In the genomic region with DNA sequence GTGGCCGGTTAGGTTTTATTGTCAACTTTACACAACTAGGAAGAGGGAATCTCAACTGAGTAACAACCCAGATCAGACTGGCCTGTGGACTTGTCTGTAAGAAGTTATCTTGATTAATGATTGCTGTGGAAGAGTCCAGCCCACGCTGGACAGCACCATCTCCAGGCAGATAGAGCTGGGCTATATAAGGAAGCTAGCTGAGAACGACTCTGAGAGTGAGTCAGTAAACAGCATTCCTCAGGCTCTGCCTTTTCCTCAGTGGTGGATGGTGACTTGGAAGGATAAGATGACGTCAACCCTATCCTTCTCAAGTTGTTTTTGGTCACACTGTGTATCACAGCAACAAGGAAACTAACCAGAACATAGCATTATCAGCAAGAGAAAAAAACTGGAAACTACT, we compare ENCODE assay signal across 27 mouse cellular contexts. TPM values are rescaled to one million over a fixed set of nuclear protein-coding genes. Genes with fewer than 3 reads are reported as not detected.
DNase-seq lines count a peak whose midpoint lies in the region; ATAC-seq and TF ChIP-seq lines count a peak whose summit lies in the region.
"Had no signal": no experiment of that assay in that cellular context is flagged by ENCODE, and none has a peak within 500 bp of the region (broad histone marks: within the 10 kb centered on the region; RNA-seq: fewer than 3 reads in every experiment).

No protein-coding gene starts in this region.

- ATAC-seq in heart, postnatal 0 days (ENCODE audit: insufficient read depth, low read depth) = no peak
- peak; percentile 83 for ATAC-seq in kidney, postnatal 0 days (replicated peaks; ENCODE audit: low FRiP score, low read depth)
- peak; percentile 77 for ATAC-seq in intestine, postnatal 0 days
- ATAC-seq: CD4-positive, CD25-positive, alpha-beta regulatory T cell, adult 4 months; forebrain, embryonic 14.5 days; hindbrain, embryonic 16.5 days had no signal

- no peak overlapping the region for H3K4me3 ChIP-seq in heart, postnatal 0 days (ENCODE audit: low read depth, low read length)
- no peak overlapping the region for H3K4me3 ChIP-seq in kidney, postnatal 0 days (replicated peaks; ENCODE audit: low read depth, low read length)
- H3K4me3 ChIP-seq in intestine, postnatal 0 days (ENCODE audit: low read depth, low read length) = no peak overlapping the region
- H3K4me3 ChIP-seq: gastrocnemius, adult 2 months; lung, embryonic 15.5 days; megakaryocyte, embryonic 14.5 days; midbrain, embryonic 12.5 days had no signal

- no peaks in the 10 kb centered on the region for H3K36me3 ChIP-seq in heart, postnatal 0 days (replicated peaks; ENCODE audit: control insufficient read depth, insufficient read depth, low read length)
- H3K36me3 ChIP-seq in kidney, postnatal 0 days (ENCODE audit: insufficient read depth, low read length) = no peaks in the 10 kb centered on the region
- H3K36me3 ChIP-seq in intestine, postnatal 0 days (ENCODE audit: control insufficient read depth, insufficient read depth) = no peaks in the 10 kb centered on the region
- H3K36me3 ChIP-seq: lung, embryonic 15.5 days; midbrain, embryonic 12.5 days had no signal

- TF ChIP-seq EP300 in heart, postnatal 0 days (IDR thresholded peaks at IDR 0.05; ENCODE audit: low read depth) = no peak

- no peak overlapping the region for H3K27ac ChIP-seq in heart, postnatal 0 days (ENCODE audit: low read depth)
- no peak overlapping the region for H3K27ac ChIP-seq in kidney, postnatal 0 days
- H3K27ac ChIP-seq in intestine, postnatal 0 days (ENCODE audit: low read depth, low read length) = no peak overlapping the region
- H3K27ac ChIP-seq: gastrocnemius, adult 2 months; liver, embryonic 14.5 days; lung, embryonic 15.5 days; midbrain, embryonic 12.5 days had no signal

- no peaks in the 10 kb centered on the region for H3K27me3 ChIP-seq in heart, postnatal 0 days (ENCODE audit: control insufficient read depth, insufficient read depth, low read length)
- H3K27me3 ChIP-seq in kidney, postnatal 0 days (ENCODE audit: insufficient read depth, low read length) = no peaks in the 10 kb centered on the region
- peaks cover 3% of the 10 kb centered on the region; the same call in 1 of the 2 replicates for H3K27me3 ChIP-seq in intestine, postnatal 0 days (replicated peaks; ENCODE audit: control insufficient read depth, insufficient read depth, low read length)
- H3K27me3 ChIP-seq: lung, embryonic 15.5 days; midbrain, embryonic 12.5 days had no signal

- H3K4me1 ChIP-seq in heart, postnatal 0 days (ENCODE audit: control insufficient read depth, insufficient read depth) = peaks cover 11% of the 10 kb centered on the region; the same call in 1 of the 2 replicates
- H3K4me1 ChIP-seq in kidney, postnatal 0 days (replicated peaks; ENCODE audit: insufficient read depth, low read length) = no peaks in the 10 kb centered on the region
- H3K4me1 ChIP-seq in intestine, postnatal 0 days (replicated peaks; ENCODE audit: control insufficient read depth, insufficient read depth, low read length) = no peaks in the 10 kb centered on the region
- H3K4me1 ChIP-seq: midbrain, embryonic 12.5 days had no signal

- no peak for TF ChIP-seq CTCF in heart, postnatal 0 days (IDR thresholded peaks at IDR 0.05; ENCODE audit: low read depth)
- TF ChIP-seq CTCF in kidney, postnatal 0 days (IDR thresholded peaks at IDR 0.05; ENCODE audit: low read depth) = no peak
- TF ChIP-seq CTCF in intestine, postnatal 0 days (IDR thresholded peaks at IDR 0.05; ENCODE audit: low read depth) = no peak

- WGBS in heart, postnatal 0 days = 32% methylated on average over 4 of the region's 4 CpGs
- 39% methylated on average over 4 of the region's 4 CpGs for WGBS in kidney, postnatal 0 days
- 30% methylated on average over 4 of the region's 4 CpGs for WGBS in intestine, postnatal 0 days

- no peak overlapping the region for H3K4me2 ChIP-seq in heart, postnatal 0 days (ENCODE audit: low read depth, low read length)
- no peak overlapping the region for H3K4me2 ChIP-seq in kidney, postnatal 0 days (ENCODE audit: low read length)
- no peak overlapping the region for H3K4me2 ChIP-seq in intestine, postnatal 0 days (replicated peaks; ENCODE audit: low read depth)
- H3K4me2 ChIP-seq: lung, embryonic 15.5 days; midbrain, embryonic 12.5 days had no signal

- DNase-seq in heart, postnatal 0 days (ENCODE audit: low spot score) = peak; percentile 12
- DNase-seq in heart, adult 8-10 months (ENCODE audit: low spot score) = no peak
- DNase-seq in kidney, postnatal 0 days (ENCODE audit: low spot score) = peak; percentile 63
- DNase-seq in kidney, postnatal 10 days = no peak
- DNase-seq in NIH3T3 (ENCODE audit: low read depth) = peak; percentile 50
- DNase-seq in right cerebral cortex, postnatal 36 days (ENCODE audit: low spot score in 2 of 2) = no peak
- no peak for DNase-seq in left cerebral cortex, adult 18-20 months (ENCODE audit: low spot score in 2 of 2)
- DNase-seq: adrenal gland, adult 8-10 months; cerebellum, adult 11 months; cerebellum, adult 9-10 months; cerebellum, postnatal 36 days; gastrocnemius, adult 2 months; gastrocnemius, postnatal 36 days; heart, adult 18-20 months; layer of hippocampus, postnatal 36 days; liver; lung, postnatal 36 days; thymus, postnatal 14 days had no signal

- no peaks in the 10 kb centered on the region for H3K9me3 ChIP-seq in heart, postnatal 0 days (replicated peaks; ENCODE audit: control insufficient read depth, low read length)
- H3K9me3 ChIP-seq in kidney, postnatal 0 days (replicated peaks; ENCODE audit: low read length) = no peaks in the 10 kb centered on the region
- H3K9me3 ChIP-seq in intestine, postnatal 0 days (ENCODE audit: control insufficient read depth) = no peaks in the 10 kb centered on the region
- H3K9me3 ChIP-seq: lung, embryonic 15.5 days; megakaryocyte, embryonic 14.5 days; midbrain, embryonic 12.5 days had no signal

- no peak overlapping the region for H3K9ac ChIP-seq in heart, postnatal 0 days (replicated peaks; ENCODE audit: low read depth, low read length)
- H3K9ac ChIP-seq in kidney, postnatal 0 days (ENCODE audit: low read depth, low read length) = no peak overlapping the region
- no peak overlapping the region for H3K9ac ChIP-seq in intestine, postnatal 0 days (ENCODE audit: low read depth, low read length)
- H3K9ac ChIP-seq: liver, embryonic 14.5 days; lung, embryonic 15.5 days; midbrain, embryonic 12.5 days had no signal

RNA-seq across cellular contexts. Expression of a gene that starts 29.2 kb away (rescaled TPM):
- 9.7 and 22.3 TPM in 2 replicates for total RNA-seq in heart, postnatal 0 days (2014; rRNA removed; ENCODE audit: low replicate concordance)
- polyA plus RNA-seq in heart, postnatal 0 days (2015; fragmentation: Nextera tagmentation; extraction: Ambion mirVana) = 2.4 and 3.1 TPM in 2 replicates
- total RNA-seq in heart, adult 8-10 months (2022) = 1 to 10 TPM; 2.4 to 7.4 (median 4.8) TPM
- 4.2 and 4.9 TPM in 2 replicates for polyA plus RNA-seq in kidney, postnatal 0 days (2015; fragmentation: Nextera tagmentation; extraction: Ambion mirVana)
- polyA plus RNA-seq in intestine, postnatal 0 days (2015; fragmentation: Nextera tagmentation; extraction: Ambion mirVana) = 1.7 and 2.2 TPM in 2 replicates
- 100 to 1,000 TPM; 388 to 416 TPM for total RNA-seq in left cerebral cortex, adult 18-20 months (2021)
- polyA plus RNA-seq: CD4-positive, CD25-positive, alpha-beta regulatory T cell, adult 4 months had no signal

RNA-seq across cellular contexts. Expression of a gene that starts 29.3 kb away (rescaled TPM):
- total RNA-seq in heart, postnatal 0 days (2014; rRNA removed; ENCODE audit: low replicate concordance) = 0.04 and 0.15 TPM in 2 replicates
- polyA plus RNA-seq in heart, postnatal 0 days (2015; fragmentation: Nextera tagmentation; extraction: Ambion mirVana) = 0.10 and 0.20 TPM in 2 replicates
- total RNA-seq in heart, adult 8-10 months (2022) = under 1 TPM; 0.12 to 0.40 (median 0.31) TPM
- polyA plus RNA-seq in kidney, postnatal 0 days (2015; fragmentation: Nextera tagmentation; extraction: Ambion mirVana) = 0.08 and 0.12 TPM in 2 replicates
- 0.07 TPM in 2 replicates for polyA plus RNA-seq in intestine, postnatal 0 days (2015; fragmentation: Nextera tagmentation; extraction: Ambion mirVana)
- 10 to 100 TPM; 70.5 to 75.2 TPM for total RNA-seq in left cerebral cortex, adult 18-20 months (2021)
- polyA plus RNA-seq: CD4-positive, CD25-positive, alpha-beta regulatory T cell, adult 4 months; liver, embryonic 14.5 days; stomach, embryonic 14.5 days had no signal

Comparison
In these comparisons a context has a peak if more than half of its experiments do, and no peak if none do; other contexts are left out.
1. DNase-seq: peak in heart, postnatal 0 days (single experiment), kidney, postnatal 0 days (single experiment) and NIH3T3 (single experiment); none in heart, adult 8-10 months (single experiment), kidney, postnatal 10 days (single experiment), right cerebral cortex, postnatal 36 days (0 of 2) and left cerebral cortex, adult 18-20 months (0 of 2).
2. RNA of a gene that starts 29.2 kb away (total RNA-seq): 388 to 416 TPM in left cerebral cortex, adult 18-20 months; 9.7 to 22.3 TPM in heart, postnatal 0 days and 2.4 to 7.4 TPM in heart, adult 8-10 months; every median in the first group is over 10 times any median in the second.
3. RNA of a gene that starts 29.3 kb away (total RNA-seq): 70.5 to 75.2 TPM in left cerebral cortex, adult 18-20 months; 0.12 to 0.40 TPM in heart, adult 8-10 months and 0.04 to 0.15 TPM in heart, postnatal 0 days; every median in the first group is over 10 times any median in the second.